Mouse (Mus musculus) retina, adult 2 months (tissue): Measurements from ENCODE around the gene Gps2.
"Not testable (repeated sequence)": the region's sequence is repeated elsewhere in the genome, so short reads cannot be mapped to it uniquely, and the experiment has no call there.

ENCODE experiments used
- DNase-seq: peaks from one replicate; pipeline ENCODE4 v3.0.0-alpha.2; 2012; ENCODE audit warnings: low read depth, low spot score

Gene Gps2

DNA sequence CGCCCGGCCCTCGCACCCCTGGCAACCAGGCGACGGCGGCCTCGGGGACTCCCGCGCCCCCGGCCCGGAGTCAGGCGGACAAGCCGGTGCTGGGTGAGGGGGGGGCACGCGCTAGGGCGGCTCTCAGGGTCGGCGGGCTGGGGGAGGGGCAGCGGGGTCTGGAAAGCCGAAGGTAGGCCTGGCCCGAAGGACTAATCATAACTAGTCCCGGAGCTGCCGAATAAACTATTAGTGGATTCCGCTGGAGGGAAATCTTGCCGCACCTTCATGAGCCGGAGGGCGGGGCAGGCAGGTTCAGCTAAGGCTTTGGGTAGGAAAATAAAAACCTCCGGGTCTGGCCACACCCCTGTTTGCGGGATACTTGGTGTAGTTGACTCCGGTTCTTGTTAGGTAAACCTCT, 22.5 kb downstream of the Gps2 start:
- DNase-seq, result no peak

DNA sequence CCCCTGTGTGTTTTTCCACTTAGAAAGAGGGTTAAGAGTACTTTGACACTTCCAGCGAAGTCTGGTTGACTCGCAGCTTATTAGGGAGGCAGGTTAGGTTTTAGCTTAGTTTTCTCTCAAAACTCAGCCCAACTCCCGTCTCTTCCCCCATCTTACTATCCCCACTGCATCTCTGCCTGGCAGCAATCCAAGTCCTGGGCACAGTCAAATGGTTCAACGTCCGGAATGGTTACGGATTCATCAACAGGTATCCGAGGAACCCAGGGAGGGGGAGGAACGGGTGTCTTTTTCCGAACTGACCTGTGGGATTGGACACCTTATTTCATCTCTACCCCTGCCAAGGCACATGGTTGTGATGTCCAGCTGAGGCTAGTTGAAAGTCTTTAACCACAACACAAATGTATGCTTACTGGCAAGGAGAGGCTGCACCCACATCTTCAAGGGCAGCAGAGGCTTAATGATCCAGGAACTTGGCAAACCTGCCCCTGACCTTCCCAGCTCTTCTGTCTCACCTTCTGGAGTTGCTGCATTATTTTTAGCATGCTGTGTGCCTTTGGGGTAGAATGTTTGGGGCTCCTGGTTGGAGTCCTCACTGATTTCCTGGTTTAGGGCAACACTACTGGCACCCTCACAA, 23.1 kb downstream of the Gps2 start:
- no peak for DNase-seq

DNA sequence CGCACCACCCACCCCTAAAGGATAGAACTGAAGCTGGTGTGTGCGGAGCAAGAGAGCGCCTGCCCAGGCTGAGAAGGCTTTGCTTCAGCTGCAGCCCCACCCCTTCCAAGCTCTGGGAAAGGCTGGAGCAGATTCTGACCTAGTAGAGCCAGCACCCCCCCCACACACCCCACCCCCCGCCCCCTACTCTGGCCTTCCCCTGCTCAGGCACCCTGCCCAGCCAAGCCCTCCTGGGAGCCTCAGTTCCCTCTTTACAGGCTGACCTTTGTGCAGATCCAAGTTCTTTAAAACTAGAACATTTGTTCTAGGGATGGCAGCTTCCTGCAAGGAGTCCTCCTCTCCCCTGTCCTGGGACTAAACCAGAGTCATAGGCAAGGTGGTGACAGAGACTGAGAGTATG, 23.7 kb downstream of the Gps2 start:
- DNase-seq, result no peak

DNA sequence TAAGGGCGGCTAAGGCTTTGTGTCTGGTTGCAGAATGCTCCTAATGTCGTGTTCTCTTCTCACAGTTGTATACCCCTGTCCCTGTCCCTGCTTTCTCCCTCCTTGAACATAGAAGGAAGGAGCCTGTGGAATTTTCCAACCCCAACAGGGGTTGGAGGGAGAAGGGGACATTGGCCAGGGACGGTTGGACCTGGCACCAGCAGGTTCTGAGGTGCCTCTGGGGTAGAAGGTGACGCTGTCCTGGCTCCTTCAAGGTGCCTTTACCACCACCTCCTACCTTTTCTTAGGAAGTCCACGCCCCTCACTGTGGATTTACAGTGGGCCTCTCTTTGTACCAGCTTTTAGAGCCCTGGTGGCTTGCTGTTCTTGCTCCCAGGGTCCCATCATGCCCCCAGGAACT, 24.1 kb downstream of the Gps2 start:
- no peak for DNase-seq

DNA sequence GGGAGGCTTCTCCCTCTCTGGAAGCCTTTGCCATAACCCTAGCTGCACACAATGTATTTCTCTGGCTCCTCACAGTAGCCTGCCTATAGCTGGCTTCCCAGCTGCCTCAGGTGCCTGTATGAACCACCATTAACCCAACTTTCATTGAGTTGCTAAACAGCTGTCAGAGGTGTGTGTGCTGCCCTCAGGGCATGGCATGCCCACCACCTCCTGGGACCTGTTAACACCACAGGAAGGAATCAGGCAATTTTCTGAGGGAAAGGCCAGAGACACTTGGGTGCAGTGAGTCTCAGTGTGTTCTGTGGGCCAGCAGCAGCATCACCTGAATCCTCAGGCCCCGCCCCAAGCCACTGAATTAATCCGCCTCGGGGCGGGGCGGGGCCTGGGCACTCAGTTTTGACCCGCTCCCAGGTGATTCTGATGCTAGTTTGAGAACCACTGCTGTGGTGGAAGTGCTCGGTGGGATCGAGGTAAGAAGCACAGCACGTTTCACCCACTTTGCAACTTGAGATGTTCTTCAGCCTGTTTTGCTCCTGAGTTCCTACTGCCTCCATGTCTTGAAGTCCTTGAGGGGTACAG, 24.8 kb downstream of the Gps2 start:
- DNase-seq, result no peak

DNA sequence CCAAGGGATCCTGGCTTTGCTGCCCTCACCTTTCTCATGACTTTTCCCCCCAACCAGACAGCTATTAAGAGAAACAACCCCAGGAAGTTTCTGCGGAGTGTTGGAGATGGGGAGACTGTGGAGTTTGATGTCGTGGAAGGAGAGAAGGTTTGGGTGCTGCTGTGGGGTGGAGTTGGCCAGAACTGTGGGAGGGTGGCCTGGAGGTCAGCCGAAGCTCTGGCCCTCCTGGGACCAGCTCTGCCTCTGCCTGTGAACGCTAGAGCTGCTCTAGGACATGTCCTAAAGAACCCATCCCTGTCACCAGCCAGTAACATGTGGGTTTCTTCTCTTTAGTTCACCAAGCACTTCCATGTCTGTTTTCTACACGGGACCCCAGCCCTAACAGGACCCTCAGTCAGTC, 25.5 kb downstream of the Gps2 start:
- no peak for DNase-seq

DNA sequence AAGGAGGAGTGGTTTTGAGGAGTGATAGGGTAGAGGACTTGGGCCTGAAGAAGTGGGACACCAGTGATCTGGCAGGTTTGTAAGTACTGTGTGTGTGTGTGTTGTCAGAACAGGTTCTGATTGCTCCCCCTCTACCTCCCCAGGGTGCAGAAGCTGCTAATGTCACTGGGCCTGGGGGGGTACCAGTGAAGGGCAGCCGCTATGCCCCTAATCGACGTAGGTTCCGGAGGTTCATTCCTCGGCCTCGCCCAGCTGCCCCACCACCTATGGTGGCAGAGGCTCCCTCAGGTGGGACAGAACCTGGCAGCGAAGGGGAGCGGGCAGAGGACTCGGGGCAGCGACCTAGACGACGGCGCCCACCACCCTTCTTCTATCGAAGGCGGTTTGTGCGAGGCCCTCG, 26.0 kb downstream of the Gps2 start:
- no peak for DNase-seq

DNA sequence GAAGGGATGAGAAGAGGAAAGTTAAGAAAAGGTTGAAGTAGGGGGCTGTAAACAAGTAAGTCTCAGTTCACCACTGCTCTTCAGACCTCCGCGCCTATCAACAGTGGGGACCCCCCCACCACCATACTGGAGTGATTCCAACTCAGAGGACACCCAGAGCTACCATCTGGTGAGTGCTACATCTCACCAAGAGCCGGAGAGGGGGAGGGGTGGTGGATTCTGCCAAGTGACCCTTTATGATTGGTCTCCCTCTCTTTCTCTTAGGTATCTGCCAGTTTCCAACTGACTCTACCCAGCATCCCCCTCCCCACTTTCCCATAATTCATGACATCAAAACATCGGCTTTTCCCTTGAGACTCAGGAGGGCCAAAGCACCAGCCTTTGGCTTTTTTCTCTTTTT, 27.3 kb downstream of the Gps2 start:
- no peak for DNase-seq

DNA sequence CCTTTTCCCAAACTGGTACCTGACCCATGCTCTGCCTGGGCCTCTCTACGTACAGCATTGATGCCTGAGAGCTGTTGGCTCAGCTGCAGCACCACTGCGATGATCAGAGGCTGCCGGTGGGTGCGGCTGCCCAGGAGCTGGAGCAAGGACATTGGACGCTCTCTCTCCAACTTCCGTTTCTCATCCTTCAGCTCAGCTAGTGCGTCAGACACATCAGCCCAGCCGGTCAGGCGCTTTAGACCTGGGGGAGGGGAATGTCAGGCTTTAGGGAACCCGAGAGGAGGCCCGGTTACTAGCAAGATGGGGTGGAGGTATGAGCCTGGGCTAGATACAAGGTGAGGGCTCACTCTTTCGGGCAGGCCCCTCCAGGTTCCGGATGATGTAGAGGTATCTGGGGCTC, 31.5 kb downstream of the Gps2 start:
- DNase-seq, result no peak

DNA sequence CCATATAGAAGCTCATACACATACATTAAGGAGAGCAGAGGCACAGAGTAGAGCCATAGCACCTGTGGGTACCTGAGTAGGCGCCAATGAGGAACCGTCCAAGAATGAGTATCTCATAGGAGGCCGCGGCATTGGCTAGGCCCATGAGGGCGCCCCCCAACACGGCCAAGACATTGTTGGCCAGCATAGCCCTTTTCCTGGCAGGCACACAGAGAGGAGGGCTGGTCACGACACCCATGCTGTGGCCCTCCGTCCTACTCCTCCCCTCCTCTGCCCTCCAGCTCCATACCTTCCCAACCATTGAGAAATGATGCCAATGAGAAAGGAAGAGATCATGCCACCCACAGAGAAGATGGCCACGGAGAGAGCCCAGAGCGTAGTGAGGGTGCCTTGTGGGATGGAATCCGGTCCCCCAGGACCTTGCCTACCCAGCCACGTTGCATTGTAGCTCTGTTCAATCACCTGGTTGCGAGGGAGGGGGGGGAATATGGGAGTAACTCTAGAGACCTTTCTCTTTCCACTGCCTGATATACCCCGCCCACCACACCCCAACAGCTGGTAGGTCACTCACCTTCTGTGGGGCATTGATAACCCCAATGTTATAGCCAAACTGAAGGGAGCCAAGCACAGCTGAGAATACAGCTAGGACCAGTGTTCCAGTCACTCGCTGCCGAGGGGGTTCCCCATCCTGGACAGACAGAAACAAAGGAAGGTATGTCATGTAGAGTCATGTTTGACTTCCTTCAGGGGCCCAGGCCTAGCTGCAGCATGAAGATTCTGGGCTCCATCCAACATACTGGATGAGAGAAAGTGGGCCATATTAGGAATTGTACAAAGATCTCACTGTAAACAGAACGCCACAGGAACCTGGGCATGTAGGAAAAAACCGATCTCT, 32.6 kb downstream of the Gps2 start:
- no peak for DNase-seq

DNA sequence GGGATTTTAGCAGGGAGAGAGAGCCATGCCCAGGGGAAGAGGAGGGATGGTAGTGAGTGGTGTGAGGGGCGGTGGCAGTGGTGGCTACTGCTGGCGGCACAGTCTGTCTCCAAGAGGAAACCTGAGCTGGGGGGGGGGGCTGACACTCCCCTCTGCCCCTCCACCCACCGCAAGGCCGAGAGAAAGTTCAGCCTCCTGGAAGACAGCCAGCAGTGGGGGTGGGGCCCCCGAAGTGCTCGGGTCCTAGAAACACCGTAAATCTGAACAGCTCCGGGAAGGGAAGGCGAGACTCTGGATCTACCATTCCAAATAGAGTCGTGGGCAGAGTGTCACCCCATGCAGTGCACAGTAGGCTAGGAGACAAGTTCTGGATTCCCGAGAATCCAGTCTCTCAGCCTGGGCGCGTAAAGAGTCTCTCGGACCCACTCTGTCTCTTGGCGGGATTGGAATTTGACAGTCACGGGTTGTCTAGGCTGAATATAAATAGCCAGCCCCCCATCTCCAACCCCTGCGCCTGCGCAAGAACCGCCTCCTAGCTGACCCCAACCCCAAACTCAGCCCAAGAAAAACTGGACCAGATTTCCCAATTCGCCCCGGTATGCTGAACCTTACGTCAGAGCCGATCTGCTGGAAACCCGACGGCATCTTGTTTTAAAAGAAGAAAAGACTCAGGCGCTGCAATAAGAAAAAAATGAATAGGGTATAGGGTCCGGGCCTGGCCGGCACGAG, 33.8 kb downstream of the Gps2 start:
- DNase-seq, result no peak

DNA sequence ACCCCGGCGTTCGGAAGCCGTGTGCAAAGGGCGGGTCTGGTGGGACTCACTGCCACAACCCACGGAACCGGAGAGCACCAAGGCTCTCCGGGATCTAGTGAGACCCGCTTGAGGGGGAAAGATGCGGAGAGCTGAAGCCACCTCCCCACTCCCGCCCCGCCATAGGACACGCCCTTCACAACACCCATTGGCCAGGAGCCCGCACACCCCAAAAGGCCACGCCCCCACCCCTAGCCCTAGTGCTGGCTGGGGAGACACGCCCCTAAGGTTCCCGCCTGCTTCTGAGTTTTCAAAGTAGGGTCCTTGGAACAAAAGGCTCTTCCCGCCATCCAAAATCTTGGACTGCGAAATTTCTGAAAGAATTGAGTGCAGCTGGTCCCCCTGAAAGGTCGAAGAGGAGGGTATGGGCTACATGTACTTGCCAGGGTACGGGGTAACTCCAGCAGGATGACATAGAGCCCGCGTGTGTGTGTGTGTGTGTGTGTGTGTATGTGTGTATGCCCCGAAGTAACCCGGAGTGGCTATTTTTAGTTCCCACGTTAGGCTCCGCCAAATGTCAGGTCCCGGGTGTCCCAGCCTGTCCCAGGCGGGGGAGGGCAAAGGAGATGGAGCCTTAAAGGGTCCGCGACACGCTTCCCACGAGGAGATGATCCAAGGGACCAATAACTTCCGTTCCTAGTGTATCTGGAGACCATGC, 34.5 kb downstream of the Gps2 start, which contains the start of gene Slc2a4:
Gene Slc2a4 (minus strand): TSS at position 123 of the 697 bp plus-strand sequence.
- no peak for DNase-seq

DNA sequence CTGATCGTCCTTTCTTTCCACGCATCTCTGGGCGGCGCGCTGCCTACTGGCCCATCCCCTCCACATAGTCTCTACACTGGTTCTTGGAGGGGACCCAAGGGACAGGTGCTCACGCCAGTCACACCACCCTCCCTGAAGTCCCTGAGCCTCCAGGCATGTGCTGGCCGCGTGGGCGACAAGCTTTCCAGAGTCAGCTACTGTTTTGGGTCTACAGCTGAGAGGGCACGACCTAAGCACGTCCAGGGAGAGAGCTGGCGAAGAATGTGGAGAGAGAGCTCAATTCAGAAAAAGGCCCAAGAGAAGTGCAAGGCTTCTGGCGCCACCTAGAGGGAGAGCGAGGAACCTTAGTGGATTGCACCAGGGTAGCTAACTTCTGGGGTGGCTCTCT, 35.1 kb downstream of the Gps2 start:
- DNase-seq, result peak; percentile 67

DNA sequence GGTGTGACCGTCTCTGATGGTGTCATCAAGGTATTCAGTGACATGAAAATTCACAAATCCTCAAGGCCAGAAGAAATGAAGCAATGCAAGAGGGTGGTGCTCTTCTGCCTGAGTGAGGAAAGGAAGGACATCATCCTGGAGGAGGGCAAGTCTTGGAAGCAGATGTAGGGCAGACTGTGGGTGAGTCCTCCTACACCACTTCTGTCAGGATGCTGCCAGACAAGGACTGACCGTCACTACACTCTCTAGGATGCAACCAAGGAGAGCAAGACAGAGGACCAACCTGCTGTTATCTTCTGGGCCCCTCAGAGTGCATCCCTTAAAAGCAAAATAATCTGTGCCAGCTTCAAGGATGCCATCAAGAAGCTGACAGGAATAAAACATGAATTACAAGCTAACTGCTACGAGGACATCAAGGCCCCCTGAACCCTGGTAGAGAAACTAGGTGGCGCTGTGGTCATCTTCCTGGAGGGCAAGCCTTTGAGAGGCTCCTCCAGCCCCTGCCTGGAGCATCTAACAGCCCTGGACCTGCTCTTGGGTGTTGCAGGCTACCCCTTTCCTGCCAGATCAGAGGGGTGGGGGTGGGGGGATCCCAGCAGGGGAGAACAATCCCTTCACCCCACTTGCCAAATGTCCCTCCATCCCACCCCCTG, 37.2 kb downstream of the Gps2 start:
- no peak for DNase-seq

DNA sequence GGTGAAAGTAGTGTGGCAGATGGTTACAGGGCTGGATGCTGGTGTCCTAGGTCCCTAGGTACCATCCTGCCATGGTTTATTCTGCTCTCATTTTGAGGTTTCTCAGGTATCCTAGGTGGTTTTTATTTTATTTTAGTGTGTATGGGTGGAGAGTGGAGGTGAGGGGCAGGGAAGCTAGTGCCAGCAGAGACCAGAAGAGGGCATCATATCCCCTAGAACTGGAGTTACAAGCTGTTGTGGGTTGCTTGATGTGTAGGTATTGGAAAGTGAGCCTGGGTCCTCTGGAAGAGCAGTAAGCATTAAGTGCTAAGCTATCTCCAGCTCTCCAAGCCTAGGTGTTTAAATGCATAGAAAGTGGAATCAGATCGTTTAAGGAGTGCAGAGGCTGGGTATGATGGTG, 38.6 kb downstream of the Gps2 start:
- DNase-seq, result no peak

DNA sequence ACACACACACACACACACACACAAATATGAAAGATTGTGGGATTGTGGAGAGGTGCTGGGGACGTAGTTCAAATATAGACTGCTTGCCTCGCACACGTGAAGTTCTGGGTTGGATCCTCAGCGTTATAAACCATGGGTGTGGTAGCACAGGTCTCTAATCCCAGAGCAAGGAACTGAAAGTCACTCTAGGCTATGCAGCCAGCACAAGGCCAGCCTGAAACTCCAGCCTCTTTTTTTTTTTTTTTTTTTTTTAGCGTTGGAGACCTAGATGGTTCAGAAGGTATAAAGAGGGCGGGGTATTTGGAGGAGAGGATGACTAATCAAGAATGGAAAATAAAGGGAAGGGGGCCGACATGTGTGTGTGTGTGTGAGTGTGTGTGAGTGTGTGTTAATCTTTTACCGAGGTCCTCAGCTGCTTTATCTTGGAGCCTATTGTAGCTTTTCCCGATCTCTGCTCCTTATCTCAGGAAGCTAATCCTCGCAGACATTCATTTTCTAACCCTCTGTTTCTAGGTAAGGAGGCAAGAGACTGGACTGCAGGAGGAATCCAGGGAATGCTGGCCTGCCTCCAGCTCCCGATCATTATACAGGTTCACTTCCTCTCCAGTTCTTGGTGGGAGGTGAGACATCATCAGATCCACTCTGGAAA, 39.7 kb downstream of the Gps2 start:
- no peak for DNase-seq

DNA sequence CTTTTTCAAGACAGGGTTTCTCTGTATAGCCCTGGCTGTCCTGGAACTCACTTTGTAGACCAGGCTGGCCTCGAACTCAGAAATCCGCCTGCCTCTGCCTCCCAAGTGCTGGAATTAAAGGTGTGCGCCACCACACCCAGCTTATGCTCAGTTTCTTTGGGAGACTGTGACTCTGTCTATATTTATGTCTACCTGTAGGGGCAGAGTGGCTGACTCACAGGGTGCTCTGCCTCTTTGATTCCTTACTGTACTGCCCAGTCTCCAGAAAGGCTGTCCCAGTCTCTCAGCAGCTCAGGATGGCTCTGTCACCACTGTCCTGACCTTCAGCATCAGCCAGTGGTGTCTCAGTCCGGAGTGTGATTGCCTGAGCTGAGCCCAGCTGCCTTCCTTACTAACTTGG, 41.9 kb downstream of the Gps2 start:
- not testable (repeated sequence) for DNase-seq

DNA sequence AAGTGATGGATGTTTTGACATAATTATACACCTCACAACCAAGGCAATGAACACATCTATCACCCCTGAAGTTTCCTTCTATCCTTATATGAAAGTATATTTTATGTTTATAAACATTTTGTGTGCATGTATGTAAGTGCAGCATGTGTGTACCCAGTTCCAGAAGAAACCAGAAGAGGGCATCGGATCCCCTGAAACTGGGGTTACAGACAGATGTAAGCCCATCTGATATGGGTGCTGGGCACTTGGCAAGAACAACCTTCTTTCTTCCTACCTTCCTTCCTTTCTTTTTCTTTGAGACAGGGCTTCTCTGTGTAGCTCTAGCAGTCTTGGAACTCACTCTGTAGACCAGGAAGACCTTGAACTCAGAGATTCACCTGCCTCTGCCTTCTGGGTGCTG, 42.5 kb downstream of the Gps2 start:
- no peak for DNase-seq

DNA sequence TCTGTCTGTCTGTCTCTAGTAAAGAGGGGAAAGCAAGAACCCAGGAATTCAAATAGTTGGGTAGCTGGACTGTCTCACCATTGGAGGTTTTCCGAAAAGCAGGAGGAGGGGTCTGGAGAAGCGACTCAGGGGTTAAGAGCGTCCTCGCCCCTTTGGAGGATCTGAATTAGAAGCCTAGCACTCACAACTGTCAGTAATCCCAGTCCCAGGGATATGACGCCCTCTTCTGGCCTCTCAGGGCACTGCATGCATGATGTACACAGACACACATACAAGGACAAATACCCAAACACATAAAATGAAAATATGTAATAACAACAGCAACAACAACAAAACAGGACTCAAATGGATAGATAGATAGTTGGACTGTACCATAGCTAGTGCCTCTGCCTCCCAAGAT, 46.9 kb downstream of the Gps2 start:
- no peak for DNase-seq

DNA sequence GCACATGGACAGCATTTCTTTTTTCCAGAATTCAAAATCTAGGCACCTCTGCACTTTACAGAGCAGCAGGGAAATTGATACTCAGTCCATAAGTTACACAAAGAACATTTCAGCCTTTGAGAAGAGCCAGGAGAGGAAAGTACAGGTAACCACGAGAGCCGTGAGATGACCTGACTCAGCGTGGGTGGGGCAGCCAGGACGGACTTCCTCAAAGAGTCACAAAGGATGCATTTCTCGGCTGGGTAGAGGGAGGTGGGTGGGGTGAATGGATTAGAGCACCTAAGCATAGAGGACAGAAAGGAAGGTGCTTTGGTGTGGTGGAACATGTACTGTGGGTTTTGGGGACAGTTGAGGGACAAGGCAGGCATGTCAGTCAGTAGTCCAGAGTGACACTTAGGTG, 48.2 kb downstream of the Gps2 start:
- no peak for DNase-seq
